Mouse (Mus musculus) C2C12 (cell line): ENCODE results near the gene Zfp821. TPM values are rescaled to one million over a fixed set of nuclear protein-coding genes. Genes with fewer than 3 reads are reported as not detected.
A peak's percentile ranks its signal among the peaks of the same experiment; 100 is the strongest.
"Not testable (repeated sequence)": the region's sequence is repeated elsewhere in the genome, so short reads cannot be mapped to it uniquely, and the experiment has no call there.

Experiments used
- H3K27me3 ChIP-seq: one replicate; pipeline ENCODE4 v1.6.1; 2011; ENCODE audit not compliant: control insufficient read depth, insufficient read depth, insufficient read length
- H3K36me3 ChIP-seq: one replicate; pipeline ENCODE4 v1.6.1; 2011; ENCODE audit not compliant: control insufficient read depth, insufficient read depth
- H3K4me3 ChIP-seq: one replicate; pipeline ENCODE4 v1.5.1; 2011; ENCODE audit warnings: mild to moderate bottlenecking, control low read depth; ENCODE audit not compliant: poor library complexity, insufficient read depth, severe bottlenecking
- H3K79me2 ChIP-seq: one replicate; pipeline ENCODE4 v1.6.1; 2011; ENCODE audit not compliant: control insufficient read depth, insufficient read depth
- H3K79me3 ChIP-seq: one replicate; pipeline ENCODE4 v1.6.1; 2011; ENCODE audit warnings: low read depth, control low read depth
- H3ac ChIP-seq: one replicate; pipeline ENCODE3; 2011; ENCODE audit warnings: low read depth; ENCODE audit not compliant: control insufficient read depth, insufficient read length
- CEBPB ChIP-seq: IDR thresholded peaks from one replicate; pipeline ENCODE4 v1.6.1; 2011; ENCODE audit warnings: low read depth, mild to moderate bottlenecking, control low read depth, moderate library complexity
- CTCF ChIP-seq: IDR thresholded peaks from one replicate; pipeline ENCODE4 v1.5.1; 2011; ENCODE audit not compliant: control insufficient read depth, insufficient read depth, insufficient read length
- FOSL1 ChIP-seq: IDR thresholded peaks from one replicate; pipeline ENCODE4 v1.8.0; 2011; ENCODE audit warnings: mild to moderate bottlenecking, low read length; ENCODE audit not compliant: poor library complexity, insufficient read depth, severe bottlenecking
- MAX ChIP-seq: IDR thresholded peaks from one replicate; pipeline ENCODE4 v1.6.1; 2011; ENCODE audit warnings: mild to moderate bottlenecking, control low read depth
- MYOD1 ChIP-seq: IDR thresholded peaks from one replicate; pipeline ENCODE4 v1.6.1; 2011; ENCODE audit warnings: low read depth; ENCODE audit not compliant: control insufficient read depth, insufficient read length
- MYOG ChIP-seq: IDR thresholded peaks from one replicate; pipeline ENCODE4 v1.6.1; 2011; ENCODE audit not compliant: control insufficient read depth, insufficient read length; ENCODE audit errors: extremely low read depth
- USF1 ChIP-seq: IDR thresholded peaks from one replicate; pipeline ENCODE4 v1.6.1; 2011; ENCODE audit warnings: low read depth, mild to moderate bottlenecking, control low read depth, moderate library complexity
- polyA plus RNA-seq: library from polyadenylated mRNA; unstranded; fragments of >200 nt; fragmentation: generic; extraction: Trizol; gene quantifications from one replicate; pipeline ENCODE4 v1.2.1, GENCODE M21; 2012; ENCODE audit warnings: missing spikeins

The Zfp821 gene
- polyA plus RNA-seq, 1 experiment, result 9.9 TPM

GRCm38 (mm10) chr8:109747468-109748199, 42.3 kb downstream of the Zfp821 start:
- H3K79me2 ChIP-seq, result no peaks in the 10 kb centered on the region
- no peaks in the 10 kb centered on the region for H3K27me3 ChIP-seq
- H3ac ChIP-seq, result no peak overlapping the region
- no peak overlapping the region for H3K4me3 ChIP-seq
- no peaks in the 10 kb centered on the region for H3K79me3 ChIP-seq
- H3K36me3 ChIP-seq, result no peaks in the 10 kb centered on the region
- TF ChIP-seq CEBPB (no peak), MAX (no peak), USF1 (no peak), FOSL1 (no peak), MYOD1 (no peak), CTCF (no peak), MYOG (no peak)

- H3K36me3 ChIP-seq, result no peaks in the 10 kb centered on the region
Observed at GRCm38 (mm10) chr8:109750274-109750673, 44.9 kb downstream of the Zfp821 start.

GRCm38 (mm10) chr8:109750699-109751098, 45.4 kb downstream of the Zfp821 start:
- TF ChIP-seq CTCF, result no peak
- TF ChIP-seq MAX, result peak; percentile 67
- TF ChIP-seq USF1, result no peak
- TF ChIP-seq FOSL1, result peak; percentile 85
- TF ChIP-seq MYOD1, result peak; percentile 47
- TF ChIP-seq CEBPB, result peak; percentile 15
- TF ChIP-seq MYOG, result no peak
- Histone ChIP-seq H3K36me3 (no peaks in the 10 kb centered on the region), H3K4me3 (no peak overlapping the region), H3K79me3 (no peaks in the 10 kb centered on the region), H3ac (no peak overlapping the region), H3K79me2 (no peaks in the 10 kb centered on the region), H3K27me3 (no peaks in the 10 kb centered on the region)

More at GRCm38 (mm10) chr8:109750274-109750673, 44.9 kb downstream of the Zfp821 start:
- Histone ChIP-seq H3K27me3 (no peaks in the 10 kb centered on the region), H3K4me3 (no peak overlapping the region), H3ac (no peak overlapping the region), H3K79me3 (no peaks in the 10 kb centered on the region), H3K79me2 (no peaks in the 10 kb centered on the region)
- TF ChIP-seq FOSL1 (no peak), MAX (no peak), CEBPB (peak; percentile 90)

GRCm38 (mm10) chr8:109751731-109752485, 46.6 kb downstream of the Zfp821 start:
- TF ChIP-seq MAX (no peak), USF1 (no peak), CEBPB (no peak), FOSL1 (no peak), MYOD1 (no peak), CTCF (no peak), MYOG (no peak)
- H3K36me3 ChIP-seq, result no peaks in the 10 kb centered on the region
- no peaks in the 10 kb centered on the region for H3K27me3 ChIP-seq

GRCm38 (mm10) chr8:109754696-109755095, 49.4 kb downstream of the Zfp821 start:
- Histone ChIP-seq H3K79me2 (no peaks in the 10 kb centered on the region), H3ac (no peak overlapping the region), H3K27me3 (no peaks in the 10 kb centered on the region), H3K79me3 (no peaks in the 10 kb centered on the region), H3K36me3 (no peaks in the 10 kb centered on the region), H3K4me3 (no peak overlapping the region)
- TF ChIP-seq USF1 (no peak), CTCF (no peak), MAX (no peak)

More at GRCm38 (mm10) chr8:109751731-109752485, 46.6 kb downstream of the Zfp821 start:
- no peak overlapping the region for H3ac ChIP-seq
- H3K79me3 ChIP-seq, result no peaks in the 10 kb centered on the region
- no peaks in the 10 kb centered on the region for H3K79me2 ChIP-seq
- no peak overlapping the region for H3K4me3 ChIP-seq

GRCm38 (mm10) chr8:109755554-109755953, 50.2 kb downstream of the Zfp821 start:
- H3K27me3 ChIP-seq, H3ac ChIP-seq, H3K36me3 ChIP-seq, H3K79me2 ChIP-seq, H3K4me3 ChIP-seq, H3K79me3 ChIP-seq: not testable (repeated sequence)
